Mouse (Mus musculus): ENCODE measurements around the gene Tnfrsf14.
A peak's percentile ranks its signal among the peaks of the same experiment; 100 is the strongest.

Gene Tnfrsf14

DNA sequence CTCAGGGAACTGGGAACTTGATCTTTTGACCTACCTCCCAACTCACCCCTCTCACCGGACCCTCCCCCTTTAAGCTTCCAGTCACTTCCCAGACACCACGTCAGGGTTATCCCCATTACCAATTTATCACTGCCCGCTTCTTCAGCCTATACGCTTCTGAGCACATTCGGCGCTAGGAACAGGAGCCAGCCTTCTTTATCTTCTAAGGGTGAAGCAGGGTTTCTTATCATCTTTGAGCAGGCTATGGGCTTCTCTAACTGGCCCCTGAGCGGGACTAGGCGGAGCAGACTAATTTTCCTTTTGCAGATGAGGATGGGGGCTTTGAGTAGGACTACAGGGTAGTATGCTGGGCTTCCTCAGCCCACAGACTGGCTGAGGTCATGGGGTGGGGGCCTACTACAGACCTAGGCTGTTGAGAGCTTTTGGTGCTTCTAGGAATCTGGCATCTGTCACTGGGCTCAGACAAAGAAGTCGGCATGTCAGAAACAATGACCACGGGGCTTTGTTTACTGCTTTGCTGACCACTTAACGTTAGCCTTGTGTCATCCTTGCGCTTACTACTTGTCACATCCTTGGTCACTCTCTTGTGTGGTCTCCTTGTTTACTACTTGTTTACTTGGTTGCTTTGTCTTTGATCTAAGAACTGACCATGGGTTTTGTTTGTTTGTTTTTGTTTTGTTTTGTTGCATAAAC is at the start of gene Tnfrsf14:
TSS of gene Tnfrsf14 (minus strand) at position 169 of the 693 bp plus-strand sequence.
- no peak for DNase-seq

- no peak for DNase-seq
Observed at GRCm38 (mm10) chr4:154974163-154974611, 45.8 kb upstream of the Tnfrsf14 start.

DNA sequence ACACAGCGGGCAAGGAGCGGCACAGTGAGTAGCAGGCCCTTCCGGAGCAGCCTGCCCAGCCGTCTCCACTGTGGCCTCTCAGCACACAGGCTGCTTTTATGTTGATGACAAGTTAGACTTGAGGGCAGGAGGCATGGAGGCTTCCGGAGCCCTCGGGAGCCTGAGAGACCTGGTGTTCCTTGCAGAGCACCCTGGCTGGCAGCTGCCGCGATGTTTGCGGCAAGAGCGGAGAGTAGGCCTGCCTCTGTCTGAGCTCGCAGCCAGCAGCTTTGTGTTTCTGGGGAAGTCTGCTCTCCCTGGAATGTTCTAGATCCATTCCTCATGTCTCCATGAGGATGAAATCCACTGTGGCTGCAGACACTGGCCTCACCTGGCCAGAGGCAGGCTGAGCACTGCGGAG is 44.2 kb upstream of the Tnfrsf14 start:
- no peak for DNase-seq

- DNase-seq: peak; percentile 62
Observed at GRCm38 (mm10) chr4:154967173-154967572, 38.8 kb upstream of the Tnfrsf14 start.

GRCm38 (mm10) chr4:154965856-154966255 is 37.5 kb upstream of the Tnfrsf14 start:
- no peak for DNase-seq

DNA sequence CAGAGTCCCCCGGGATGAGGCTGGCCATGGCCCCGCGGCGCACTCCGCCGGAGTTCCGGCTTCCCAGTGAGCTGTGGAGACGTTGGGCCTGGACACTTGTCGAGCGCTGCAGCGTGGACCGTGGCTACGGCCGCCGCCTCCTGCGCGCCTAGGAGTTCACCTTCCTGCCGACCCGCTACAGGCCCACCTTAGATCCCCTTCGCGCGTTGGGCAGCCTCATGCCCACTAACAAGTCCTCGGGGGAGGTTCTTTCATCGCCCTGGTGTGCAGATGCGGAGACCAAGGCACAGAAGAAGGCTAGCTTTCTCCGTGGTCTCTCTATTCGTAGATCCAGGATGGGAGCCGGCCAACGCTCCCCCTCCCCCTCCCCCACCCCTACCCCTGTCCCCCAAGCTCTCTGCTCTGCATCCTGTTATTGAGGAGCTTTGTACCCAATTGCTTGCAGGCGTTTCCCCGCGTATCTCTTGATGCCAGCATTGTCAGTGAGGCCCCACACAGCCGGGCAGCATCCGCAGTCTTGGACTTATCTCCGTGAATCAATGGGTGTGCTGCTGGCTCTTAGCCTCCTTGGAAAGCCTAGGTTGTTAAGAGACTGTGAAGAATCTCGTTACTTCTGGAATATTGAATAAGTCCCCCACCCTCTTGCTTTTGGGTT is 36.3 kb upstream of the Tnfrsf14 start:
- DNase-seq: no peak

- peak; percentile 96 for DNase-seq
Observed at GRCm38 (mm10) chr4:154963901-154964580, 35.7 kb upstream of the Tnfrsf14 start, which contains the start of gene Pank4. TSS of gene Pank4 (plus strand) at chr4:154964123.

DNA sequence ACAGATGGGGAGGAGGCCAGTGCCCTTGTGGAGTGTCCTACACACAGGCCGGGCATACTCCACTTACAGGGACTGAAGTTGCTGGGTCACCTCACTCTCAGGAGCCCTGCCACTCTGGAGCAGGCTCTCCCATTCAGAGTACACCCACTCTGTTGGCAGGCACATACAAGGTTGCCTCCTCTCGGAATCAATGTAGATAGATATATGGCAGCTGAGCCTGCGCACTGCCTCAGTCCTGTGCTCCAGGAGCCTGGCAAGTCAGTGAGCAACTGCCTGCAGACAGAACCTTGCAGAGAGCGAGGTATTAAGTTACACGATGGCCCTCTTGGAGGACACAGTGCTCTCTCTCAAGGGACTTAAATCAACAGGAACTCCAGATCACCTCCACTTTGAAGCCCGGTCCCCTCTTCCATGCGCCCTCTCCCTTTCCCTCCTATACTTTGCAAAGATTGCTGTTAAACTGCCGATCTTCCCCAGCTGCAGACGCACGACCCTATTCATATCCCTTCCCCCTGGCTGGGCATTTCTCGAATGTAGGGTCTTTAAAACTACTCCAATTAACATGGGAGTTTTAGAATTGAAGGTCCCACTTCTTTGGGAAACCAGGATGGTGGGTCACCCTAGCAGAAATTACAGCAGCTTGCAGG is 35.0 kb upstream of the Tnfrsf14 start:
- no peak for DNase-seq

- DNase-seq: no peak
Observed at GRCm38 (mm10) chr4:154962683-154963082, 34.3 kb upstream of the Tnfrsf14 start.

- no peak for DNase-seq
Observed at GRCm38 (mm10) chr4:154961911-154962310, 33.5 kb upstream of the Tnfrsf14 start.

- no peak for DNase-seq
Observed at GRCm38 (mm10) chr4:154961226-154961738, 32.9 kb upstream of the Tnfrsf14 start.

DNA sequence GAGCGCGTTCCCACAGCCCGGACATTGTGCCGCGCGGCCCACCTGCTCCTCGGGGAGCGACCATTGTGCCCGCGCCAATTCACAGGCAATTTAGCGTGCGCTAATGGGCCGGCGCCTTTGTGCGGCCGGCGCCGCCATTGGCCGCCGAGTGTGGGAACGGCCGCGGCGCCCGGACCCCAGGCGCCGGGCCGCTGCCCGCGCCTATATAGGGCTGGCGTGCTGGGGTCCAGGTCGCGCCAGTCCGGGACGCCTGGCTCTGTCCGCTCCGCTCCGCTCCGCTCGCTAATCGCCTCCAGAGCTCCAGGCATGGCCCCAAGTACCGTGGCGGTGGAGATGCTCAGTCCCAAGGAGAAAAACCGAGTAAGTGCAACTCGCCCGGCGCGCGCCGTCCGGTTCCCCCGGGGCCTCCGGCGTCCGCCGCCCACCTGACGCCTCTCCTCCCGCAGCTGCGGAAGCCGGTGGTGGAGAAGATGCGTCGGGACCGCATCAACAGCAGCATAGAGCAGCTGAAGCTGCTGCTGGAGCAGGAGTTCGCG is 32.4 kb upstream of the Tnfrsf14 start, which contains the start of gene Hes5:
TSS of gene Hes5 (plus strand) at position 234 of the 536 bp plus-strand sequence.
- DNase-seq: no peak

DNA sequence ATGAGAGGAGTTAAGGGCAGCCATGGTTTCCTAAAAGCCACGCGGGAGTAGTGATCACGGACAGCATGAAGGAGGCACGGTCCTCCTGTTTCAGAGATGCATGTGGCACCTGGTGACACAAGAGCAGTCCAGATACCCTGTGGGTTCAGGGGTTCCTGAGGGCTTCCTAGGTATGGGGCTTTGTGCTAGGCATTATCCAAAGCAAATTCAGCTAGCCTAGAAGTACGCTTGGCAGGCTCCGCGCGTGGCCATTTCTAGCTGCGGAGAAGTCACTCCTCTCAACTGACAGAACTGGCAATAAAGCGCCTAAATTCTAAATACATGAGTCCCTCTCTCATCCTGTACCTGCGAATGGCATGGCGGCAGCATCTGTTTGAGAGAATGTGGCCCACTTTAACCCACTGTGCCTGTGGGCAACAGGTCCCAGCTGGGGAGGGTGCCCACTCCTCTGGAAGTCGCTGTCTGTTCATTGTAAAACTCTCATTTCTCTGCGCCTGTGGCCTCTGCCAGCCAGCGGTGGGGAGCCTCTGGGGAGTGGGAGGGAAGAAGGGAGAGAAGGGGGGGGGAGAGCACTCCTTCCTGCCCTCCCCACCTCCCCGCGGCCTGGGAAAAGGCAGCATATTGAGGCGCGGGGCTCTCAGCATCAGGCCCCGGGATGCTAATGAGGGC is 31.8 kb upstream of the Tnfrsf14 start:
- DNase-seq: no peak

DNA sequence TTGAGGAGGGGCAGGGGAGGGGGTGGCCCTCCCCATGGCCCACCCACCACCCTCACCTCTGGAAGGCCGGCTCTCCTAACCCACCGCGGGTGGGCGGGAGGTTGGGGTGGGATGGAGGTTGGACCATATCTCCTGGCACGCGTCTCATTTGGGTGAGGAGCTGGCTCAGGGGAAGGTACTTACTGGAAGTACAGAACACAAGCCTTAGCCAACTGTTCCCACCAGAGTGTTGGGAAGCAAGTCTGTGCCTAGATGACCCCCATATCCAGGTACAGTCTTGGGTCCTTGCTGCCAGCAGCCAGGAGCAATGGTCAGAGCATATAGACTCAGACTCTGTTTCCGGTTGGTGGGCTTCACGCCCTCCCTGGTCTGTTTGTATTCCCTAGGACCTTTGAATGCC is 30.3 kb upstream of the Tnfrsf14 start:
- no peak for DNase-seq

- no peak for DNase-seq
Observed at GRCm38 (mm10) chr4:154958171-154958570, 29.8 kb upstream of the Tnfrsf14 start.

DNA sequence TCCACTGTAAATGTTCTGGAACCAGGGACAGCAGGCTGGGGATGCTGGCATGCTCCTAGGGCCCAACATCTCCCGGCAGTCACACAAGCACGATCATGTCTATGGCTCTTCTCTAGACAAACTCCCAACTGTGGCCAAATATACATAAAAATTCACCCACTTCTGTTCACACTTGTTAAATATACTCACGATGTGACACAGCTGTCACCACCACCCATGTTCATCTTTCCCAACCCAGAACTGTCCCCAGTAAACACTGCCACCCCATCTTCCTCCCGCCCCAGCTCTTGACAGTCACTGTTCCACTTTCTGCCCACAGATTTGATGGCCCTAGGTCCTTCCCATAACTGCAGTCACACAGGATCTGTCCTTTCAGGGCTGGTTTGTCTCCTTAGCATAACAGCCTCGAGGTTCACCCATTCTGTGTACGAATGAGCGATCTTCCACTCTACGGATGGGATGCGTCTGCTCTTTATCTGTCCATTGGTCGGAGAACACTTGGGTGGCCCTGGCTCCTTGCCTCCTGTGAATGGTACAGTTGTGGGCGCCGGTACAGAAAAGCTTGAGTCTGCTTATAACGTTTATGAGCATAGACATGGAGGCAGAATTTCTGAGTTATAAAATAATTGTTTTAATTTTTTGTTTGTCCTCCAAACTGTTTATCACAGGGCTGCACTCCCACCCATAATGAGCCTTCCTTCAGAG is 29.1 kb upstream of the Tnfrsf14 start:
- no peak for DNase-seq

DNA sequence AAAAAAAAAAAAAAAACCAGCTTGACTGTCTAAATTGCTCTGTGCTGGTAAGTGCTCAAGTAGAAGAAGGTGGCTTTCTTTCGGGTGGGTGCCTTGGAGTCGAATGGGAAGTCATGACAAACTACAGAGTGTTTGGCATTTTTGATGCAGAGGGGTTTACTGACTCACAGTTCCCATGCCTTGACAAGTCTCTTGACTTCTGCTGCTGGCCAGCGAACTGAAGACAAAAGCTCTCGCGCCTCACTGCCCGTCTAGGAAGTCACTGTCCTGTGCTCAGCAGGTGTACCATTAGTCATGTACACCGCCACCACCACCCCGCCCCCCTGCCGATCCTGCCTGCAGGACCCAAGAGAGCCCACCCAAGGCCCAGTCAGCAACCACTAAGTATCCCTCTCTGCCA is 28.2 kb upstream of the Tnfrsf14 start:
- no peak for DNase-seq

DNA sequence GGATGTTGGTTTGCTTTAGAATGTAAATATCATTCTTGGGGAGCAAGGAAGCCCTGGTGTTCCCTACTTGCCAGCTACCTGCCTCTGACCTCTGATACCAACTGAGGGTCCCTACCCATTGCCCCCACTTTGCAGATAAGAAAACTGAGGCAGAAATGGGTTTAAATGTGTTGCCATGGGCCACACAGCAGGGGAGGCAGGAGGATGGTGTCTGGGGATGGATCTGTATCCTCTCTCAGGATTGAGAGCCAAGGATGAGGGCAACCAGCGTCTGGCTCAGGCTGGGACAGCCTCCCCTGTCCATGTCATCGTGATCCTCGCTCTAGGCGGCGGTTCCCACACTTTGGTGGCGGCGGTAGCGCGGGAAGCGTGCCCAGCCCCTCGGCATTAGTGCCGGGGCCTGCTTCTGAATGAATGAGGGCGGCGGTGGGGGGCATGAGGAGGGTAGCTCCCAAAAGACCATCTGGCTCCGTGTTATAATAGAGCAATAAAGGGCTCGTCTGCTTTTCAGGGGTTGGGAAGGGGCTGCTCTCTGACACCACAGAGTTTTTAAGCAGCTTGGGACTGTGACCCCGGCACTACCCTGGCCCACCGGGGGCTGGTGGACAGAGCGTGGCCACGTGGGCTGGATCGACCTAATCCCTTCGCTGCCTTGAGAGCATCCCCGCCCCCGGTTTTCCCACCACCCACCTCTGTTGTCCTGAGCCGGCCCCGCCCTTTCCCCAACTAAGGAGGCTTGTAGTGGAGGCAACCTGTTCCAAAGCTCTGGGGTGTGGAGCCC is 24.3 kb upstream of the Tnfrsf14 start:
- no peak for DNase-seq

DNA sequence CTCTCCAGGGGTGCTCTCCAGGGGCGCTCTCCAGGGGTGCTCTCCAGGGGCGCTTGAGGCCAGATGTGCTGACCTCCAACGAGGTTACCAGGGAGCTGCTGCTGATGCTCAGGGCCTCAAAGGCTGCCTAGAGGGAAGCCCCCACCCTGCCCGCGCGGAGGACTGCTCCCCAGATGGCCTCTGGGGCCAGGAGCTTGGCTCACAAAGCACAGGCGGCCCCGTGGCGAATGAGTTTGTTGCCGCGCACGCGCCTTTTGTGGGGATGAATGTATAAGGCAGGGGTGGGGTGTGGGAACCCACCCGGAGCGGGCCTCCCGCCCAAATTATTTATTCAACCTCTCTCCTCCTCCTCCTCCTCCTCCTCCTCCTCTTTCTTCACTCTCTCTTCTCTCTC is 21.2 kb upstream of the Tnfrsf14 start:
- no peak for DNase-seq

DNA sequence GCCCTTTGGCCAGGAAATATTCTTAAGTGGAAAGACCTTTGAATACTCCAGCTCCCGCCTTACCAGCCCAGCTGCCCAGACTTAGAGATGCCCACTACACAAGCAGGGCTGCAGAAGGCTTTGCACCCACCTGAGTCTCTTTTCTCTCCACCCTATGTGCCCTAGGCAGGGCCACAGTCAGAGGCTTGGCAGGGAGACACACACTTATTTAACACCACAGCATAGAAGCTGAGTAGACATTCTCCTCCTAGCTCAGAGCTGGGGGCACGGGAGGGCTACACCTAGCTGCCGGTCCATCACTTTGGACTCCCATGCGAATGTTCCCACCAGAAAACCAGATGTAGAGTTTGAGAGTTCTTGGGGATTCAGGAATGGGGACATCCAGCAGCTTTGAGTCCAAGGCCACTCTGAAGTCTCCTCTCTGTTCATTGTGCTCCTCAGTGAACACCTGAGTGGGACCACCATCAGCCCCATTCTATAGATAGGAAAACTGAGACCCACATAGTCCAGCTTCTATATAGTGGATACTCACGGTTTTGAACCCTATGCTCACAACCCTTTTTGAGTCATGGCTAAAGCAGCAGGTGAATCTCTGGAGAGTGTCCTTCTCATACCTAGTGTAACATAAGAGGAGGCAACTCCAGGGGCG is 20.7 kb upstream of the Tnfrsf14 start:
- no peak for DNase-seq

Data from kidney, adult 9 months (tissue).